Mouse (Mus musculus): ENCODE measurements around the gene Nup214.

The Nup214 gene

DNA sequence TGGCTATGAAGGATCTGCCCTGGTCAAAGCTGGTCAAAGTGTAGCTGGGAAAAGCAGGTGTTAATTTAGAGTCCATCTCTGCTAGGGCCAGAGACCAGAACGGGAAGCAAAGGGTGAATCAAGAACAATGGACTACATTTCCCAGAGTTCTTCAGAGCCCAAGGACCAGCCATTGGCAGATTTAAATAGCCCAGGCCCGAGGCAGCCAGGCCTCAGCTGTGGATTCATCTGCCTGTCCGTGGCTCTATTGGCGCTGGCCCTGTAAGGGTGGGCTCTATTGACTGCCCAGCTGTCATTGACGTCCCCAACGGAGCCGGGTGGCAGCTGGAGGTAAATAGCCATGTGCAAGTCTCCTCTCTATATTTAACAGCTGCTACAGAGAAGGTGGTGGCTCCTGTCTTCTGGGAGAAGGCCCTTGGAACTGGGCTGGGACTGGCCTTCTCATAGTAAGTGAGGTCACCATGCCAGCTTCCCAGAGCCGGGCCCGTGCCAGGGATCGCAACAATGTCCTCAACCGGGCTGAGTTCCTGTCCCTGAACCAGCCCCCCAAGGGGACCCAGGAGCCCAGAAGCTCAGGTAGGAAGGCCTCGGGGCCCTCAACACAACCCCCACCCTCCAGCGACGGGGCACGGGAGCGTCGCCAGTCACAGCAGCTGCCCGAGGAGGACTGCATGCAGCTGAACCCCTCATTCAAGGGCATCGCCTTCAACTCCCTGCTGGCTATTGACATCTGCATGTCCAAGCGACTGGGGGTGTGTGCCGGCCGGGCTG, 121.3 kb downstream of the Nup214 start, which contains the start of gene Plpp7:
Gene Plpp7, plus strand, starts transcription at position 178 of the 771 bp plus-strand sequence.
- peak; percentile 91 to 94 for DNase-seq (ENCODE audit: low spot score in 2 of 2)

DNA sequence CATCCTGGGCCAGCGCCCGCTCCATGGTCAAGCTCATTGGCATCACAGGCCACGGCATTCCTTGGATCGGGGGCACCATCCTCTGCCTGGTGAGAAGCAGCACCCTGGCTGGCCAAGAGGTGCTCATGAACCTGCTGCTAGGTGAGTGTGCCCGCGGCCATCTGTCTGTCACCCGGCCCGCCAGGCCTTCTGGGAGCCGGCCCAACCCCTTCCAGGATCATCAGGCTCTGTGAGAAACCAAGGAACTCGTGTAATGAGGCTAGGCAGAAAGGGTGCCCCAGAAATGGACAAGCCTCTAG, 121.8 kb downstream of the Nup214 start:
- peak in 1 of 2 experiments; percentile 44 for DNase-seq (ENCODE audit: low spot score in 2 of 2)

GRCm38 (mm10) chr2:32102944-32103343, 128.7 kb downstream of the Nup214 start:
- no peak for DNase-seq (ENCODE audit: low spot score in 2 of 2)

DNA sequence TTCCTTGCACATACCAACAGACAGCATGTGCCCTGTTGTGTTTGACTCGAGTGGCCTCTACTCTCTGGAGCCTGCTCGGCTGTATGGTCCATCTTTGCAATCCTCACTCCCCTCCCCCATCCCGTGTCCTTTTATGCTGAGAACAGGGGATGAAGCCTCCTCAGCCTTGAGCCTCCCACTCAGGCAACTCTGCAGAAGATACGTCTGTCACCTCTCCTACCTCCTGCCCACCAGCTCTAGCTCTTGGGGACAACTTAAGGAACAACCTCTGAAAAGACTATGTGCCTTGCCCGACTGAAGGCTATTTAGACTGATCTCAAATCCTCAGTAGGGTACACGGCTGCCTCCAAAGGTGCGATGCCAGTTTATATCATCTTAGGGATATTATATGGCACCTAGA, 129.3 kb downstream of the Nup214 start:
- DNase-seq (ENCODE audit: low spot score in 2 of 2): no peak
